Mouse (Mus musculus): Measurements from ENCODE around the gene Slc8a3.
"Not testable (repeated sequence)": the region's sequence is repeated elsewhere in the genome, so short reads cannot be mapped to it uniquely, and the experiment has no call there.

The Slc8a3 gene

DNA sequence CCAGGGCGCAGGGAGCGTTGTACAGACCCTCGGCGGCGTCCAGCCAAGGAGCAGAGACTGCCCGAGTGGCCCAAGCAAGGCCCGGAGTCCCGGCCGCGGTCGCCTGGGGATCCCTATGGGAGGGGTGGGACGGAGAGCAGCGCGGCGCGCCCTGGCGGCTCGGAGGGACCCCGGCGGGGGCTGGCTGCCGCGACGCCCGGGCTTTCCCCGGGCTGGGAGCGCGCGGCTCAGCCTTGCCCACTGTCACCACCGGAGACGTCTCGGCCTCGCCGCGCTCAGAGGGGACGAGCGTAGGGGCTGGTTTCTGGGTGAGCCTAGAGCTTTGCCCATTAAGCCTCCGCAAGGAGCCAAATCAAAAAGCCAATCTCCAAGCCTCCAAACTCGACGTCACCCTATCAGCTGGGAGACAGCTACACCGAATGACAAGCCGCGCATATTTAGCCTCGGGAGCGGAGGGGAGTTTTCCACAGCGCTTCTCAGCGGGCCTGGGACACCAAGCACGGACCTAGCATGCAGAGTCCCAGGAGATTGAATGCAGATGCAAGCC lies at the start of gene Slc8a3:
Slc8a3 (minus strand) TSS at position 306 of the 547 bp plus-strand sequence.
- DNase-seq (ENCODE audit: low spot score in 2 of 2): peak; percentile 42 to 48

DNA sequence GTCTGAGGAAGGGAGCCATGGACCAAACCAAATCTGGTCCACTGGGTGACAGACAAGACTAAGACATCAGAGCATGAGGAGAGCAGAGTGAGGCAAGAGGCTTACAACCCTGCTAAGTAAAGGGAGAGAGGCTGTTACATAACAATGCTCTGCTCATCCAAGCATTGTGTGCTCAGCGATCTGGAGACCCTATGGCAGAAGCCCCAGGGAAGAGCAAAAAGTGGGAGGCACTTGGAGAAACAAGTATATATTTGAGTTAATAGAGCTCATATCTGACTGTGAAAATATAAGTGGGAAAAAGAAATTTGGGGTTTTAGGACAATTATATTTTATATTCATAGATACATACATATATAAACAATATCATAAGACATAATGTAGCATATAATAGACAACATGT lies 46.4 kb upstream of the Slc8a3 start, which contains the start of gene Gm4787:
Gm4787 (minus strand) TSS at position 101 of the 400 bp plus-strand sequence.
- DNase-seq (ENCODE audit: low spot score in 2 of 2): not testable (repeated sequence)

DNA sequence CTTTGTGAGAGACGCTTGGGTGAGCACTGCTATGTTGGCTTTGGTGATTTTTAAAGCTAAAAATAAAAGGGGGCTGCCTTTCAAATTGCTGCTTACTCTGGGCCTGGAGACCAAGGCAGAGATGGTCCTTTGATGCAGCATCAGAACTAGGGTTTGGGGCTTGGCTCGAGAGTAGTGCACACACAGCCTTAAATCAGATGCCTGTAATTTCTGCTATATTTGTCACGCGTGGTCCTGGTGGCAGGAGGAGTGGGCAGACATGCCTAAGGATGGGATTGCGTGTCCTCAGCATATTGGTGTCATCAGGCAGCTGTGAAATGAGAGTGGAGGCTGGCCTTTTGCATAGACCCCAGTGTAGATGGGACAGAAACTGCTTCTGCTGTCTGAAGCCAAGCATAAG lies 861 bp upstream of the Slc8a3 start:
- DNase-seq (ENCODE audit: low spot score in 2 of 2): no peak

DNA sequence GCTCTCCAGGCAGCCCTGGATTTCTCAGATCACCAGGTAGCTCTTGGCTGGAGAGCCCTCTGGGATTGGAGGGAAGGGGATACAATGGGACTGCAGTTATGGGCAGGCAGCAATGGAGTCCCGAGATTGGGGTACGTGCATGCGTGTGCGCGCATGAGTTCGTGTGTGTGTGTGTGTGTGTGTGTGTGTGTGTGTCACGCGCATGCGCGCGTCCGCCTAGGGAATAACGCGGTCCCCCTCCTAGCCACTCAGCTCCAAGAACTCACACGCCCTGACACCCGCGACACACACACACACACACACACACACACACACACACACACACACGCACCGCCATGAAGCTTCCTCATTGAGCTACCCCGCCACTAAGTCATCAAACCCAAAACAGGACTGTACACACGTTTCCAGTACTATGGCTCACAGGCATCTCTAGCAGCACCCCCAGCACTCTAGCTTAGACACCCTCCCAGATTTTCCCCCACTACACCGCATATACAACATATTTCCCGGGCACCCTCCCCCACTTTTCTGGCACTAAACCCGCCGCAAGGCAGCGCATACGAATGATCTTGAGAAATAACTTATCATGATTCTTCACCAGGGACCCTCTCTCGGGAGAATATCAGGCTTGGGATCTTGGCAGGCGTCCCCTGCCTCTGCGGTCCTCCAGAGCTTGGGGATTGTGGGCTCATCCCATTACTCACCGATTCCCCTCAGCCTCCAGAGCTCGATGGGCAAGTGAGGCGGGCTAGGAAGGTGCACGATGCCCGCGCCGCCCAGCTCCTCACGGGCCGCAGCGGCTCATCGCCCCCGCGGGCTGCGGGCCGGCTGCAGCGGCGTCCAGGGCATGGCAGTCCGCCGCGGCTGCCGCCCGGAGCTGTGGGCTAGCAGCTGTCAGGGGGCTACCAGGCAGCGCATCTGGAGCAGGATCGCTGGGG lies 774 bp downstream of the Slc8a3 start:
- peak; percentile 59 to 63 for DNase-seq (ENCODE audit: low spot score in 2 of 2)

DNA sequence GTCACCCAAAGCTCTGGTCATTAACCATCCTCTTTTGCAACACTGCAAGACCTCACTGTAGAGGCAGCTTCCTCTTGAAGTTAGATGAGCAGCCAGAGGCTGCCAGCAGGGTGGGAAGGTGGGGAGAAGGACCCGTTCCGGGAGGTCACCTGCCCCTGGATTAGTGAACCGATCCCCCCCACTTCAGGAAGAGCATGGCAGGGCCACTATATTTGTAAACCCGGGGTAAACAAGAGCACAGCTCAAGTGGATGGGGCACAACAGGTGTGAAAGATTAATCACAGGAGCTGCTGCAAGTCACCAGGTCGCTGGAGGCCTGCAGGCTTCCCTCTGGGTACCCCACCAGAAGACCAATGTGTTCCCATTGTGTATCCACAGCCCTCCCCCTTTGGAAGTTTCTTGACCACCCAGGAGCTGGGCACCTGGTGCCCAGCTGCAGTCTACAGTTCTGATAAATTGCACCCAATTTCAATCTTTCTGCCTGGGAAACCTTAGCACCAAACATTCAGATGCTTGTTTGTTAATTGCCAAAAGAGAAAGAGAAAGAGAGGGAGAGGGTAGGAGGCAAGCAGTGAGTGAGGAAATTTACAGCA lies 1.8 kb downstream of the Slc8a3 start:
- no peak for DNase-seq (ENCODE audit: low spot score in 2 of 2)

DNA sequence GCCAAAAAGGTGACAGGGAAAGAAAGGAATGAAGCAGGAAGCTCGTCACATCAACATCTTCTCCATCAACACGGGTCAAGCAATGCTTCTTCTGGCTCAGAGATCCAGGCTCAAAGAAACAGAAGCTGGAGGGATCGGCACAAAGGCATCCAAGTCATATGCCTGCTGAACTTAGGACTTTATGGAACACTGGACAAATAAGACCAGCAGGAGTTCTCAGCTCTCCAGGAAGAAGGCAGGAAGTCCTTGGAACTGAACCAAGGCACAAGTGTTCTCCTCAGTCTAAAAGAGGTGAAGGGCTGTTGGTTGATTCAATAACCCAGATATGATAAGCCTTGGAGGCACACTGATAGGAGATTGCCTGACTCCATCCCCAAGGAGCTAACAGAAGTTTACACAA lies 8.0 kb downstream of the Slc8a3 start:
- no peak for DNase-seq (ENCODE audit: low spot score in 2 of 2)

DNA sequence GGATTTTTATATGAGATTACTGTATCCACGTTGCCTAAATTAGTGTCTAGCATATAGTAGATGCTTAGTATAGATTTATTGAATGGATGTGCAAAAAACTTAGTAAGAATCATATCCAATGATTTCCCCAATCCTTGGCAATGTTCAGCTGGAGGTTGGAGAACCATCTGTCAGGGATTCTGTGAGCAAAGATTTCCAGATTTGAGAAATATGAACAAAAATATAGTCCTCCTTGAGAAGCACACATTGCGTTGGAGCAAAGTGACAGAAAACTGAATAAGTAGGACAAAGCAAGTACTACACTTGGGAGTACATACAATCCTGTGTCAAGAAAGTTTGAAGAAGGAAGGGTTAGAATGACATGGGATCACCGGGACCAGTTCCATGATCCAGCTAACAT lies 8.9 kb downstream of the Slc8a3 start:
- no peak for DNase-seq (ENCODE audit: low spot score in 2 of 2)

DNA sequence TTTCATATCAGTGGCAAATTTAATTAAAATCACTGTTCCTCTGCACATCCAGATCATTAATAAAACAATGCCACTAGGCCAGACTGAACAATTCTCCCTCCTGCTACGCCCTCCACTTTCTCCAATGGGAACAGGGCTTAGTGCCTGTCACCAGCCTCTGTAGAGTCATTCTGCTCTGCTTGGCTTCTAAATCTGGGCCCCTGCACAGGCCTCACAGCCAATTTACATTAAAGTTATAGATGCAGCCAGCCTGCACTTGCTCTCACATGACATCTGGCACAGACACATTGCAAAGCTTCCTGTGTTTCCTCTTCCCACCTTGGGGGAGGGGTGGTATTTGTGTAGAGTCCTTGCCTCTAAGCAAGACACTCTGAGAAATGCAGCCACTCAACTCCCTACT lies 12.0 kb downstream of the Slc8a3 start:
- DNase-seq (ENCODE audit: low spot score in 2 of 2): no peak

DNA sequence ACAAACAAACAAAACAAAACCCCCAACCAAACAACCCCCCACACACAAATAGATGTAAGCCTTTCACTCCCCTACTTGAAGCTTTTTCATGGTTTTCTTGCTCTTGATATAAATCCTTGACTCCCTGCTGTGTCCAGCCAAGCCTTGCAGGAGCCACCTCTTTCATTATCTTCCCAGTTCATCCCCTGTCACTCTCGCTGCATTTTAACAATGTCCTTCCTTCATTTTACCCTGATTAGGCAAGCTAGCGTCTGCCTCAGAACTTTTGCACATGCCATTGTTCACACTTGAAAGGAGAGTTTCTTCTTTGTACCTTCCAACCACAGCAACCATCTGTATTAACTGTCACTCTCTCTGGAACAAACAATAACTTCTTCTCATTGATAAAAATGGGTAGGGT lies 15.2 kb downstream of the Slc8a3 start:
- no peak for DNase-seq (ENCODE audit: low spot score in 2 of 2)

DNA sequence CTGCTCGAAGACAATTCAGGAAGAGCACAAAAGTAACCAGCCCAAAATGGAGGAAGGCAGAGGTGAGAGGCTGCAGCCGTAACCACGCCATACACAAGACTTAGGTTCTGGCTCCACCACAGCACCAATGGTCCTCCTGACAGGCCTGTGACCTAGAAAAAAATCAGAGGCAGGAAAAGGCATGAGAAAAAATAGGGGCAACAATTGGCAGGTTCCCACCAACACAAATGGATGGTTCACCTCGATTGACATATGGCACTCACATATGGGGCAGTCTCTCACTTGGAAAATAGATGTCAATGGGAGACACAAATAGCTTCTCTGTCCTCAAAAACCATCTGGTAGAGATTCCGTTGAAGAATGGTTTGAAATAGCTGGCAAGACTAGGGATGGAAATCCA lies 17.0 kb downstream of the Slc8a3 start:
- DNase-seq (ENCODE audit: low spot score in 2 of 2): no peak

DNA sequence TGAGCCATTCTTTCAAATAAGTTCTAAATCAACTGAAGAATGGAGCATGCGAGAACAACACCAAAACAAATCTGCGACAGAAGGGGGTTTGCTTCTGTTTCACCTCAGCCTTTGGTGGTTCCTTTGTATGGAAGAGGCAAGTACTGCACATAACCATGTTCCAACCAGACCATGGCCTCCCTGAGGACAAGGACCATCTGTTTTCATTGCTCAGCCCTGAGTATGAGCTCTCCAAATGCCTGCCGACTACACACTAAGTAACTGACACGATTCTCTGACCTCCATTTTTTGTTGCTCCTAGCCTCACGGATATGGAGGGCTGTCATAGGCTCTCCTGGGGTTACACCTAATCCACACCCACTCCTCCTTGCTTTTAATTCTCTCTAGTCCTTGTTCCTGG lies 29.4 kb downstream of the Slc8a3 start:
- no peak for DNase-seq (ENCODE audit: low spot score in 2 of 2)

DNA sequence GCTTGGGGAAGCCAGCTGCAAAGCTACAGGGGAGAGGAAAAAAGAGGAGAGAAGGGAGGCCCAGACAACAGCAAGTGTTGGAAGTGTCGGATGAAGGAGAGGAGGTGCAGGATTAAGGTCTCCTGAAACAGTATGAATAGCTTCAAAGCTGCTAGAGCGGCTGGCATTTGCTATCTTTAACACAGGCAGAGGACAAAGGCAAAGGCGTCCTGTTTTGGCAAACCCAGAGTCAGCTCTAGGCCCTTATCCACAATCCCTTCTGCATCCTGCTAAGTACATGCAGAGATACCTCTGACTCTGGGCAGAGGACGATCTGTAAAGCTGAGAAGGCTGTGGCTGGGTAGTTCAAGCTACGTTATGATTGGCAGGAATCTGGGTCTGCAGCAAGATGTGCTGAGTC lies 38.4 kb downstream of the Slc8a3 start:
- no peak for DNase-seq (ENCODE audit: low spot score in 2 of 2)

DNA sequence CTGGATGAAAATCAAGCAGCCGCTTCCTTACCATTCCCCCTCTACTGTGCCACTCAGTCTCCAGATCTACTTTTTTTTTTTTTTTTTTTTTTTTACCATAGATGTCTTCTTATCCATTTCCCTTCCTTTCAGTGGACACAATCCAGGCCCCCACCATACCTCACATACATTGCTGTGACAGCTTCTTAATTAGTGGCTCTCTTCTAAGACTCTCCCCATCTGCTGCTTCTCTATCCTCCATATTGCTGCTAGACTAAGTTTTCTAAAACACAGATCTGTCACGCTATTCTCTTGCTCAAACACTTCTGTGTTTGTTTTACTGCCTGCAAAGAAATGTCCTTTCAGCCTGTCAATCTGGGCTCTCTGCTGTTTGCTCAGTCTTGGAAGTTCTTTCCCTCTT lies 54.9 kb downstream of the Slc8a3 start:
- DNase-seq (ENCODE audit: low spot score in 2 of 2): no peak

DNA sequence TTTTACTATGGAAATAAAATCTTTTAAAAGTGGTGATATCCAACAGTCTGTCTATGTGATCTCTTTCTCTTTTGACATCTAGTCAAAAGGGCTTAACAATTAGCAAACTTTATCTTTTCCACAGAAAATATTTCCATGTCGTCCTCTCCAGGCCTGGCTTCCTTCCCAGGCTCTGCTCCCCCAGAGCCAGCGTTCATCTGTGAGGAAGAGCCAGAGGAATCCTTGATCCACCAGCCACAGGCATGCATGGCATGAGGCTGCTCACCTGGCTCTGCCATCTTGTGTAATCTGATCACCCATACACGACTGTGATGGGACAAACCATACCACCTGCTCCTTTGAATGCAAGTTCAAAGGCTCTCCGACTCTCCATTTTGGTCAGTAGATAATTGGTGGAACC lies 58.4 kb downstream of the Slc8a3 start:
- no peak for DNase-seq (ENCODE audit: low spot score in 2 of 2)

DNA sequence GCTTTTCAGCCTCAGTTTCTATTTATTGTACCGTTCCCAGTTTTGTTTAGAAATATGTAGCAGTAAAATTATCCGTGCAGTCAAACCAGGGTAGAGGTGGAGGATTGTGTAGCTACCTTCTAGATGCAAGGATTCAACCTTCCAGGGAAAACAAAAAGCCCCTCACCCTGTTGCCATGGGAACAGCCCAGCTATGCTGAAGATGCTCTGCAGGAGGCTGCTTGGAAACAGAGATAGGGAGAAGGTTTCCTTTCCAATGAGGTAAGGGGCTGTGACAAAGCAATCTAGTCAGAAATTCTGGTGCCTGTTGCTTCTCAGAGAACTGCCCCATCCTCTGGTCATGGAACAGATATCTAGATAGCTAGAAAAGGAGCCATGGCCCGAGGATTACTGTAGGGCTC lies 59.6 kb downstream of the Slc8a3 start:
- DNase-seq (ENCODE audit: low spot score in 2 of 2): peak in 1 of 2 experiments; percentile 4

DNA sequence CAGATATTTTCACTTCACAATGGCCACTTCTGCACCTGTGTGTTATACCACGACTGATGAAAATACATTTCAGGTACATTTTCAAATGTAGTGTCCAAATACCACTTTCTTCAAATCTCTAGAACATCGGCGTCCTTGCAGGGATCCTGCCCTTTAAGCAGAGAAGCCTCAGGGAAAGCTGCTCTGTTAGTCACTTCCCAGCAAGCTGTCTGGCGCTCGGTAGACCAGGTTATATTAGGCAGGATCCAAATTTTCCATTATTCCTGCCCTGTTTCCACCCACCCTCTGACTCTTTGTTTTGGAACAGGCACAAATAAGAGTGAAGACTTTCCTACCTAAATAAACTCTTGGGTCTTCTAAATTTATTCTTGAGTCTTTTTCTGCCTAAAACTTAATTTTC lies 63.7 kb downstream of the Slc8a3 start:
- DNase-seq (ENCODE audit: low spot score in 2 of 2): no peak

DNA sequence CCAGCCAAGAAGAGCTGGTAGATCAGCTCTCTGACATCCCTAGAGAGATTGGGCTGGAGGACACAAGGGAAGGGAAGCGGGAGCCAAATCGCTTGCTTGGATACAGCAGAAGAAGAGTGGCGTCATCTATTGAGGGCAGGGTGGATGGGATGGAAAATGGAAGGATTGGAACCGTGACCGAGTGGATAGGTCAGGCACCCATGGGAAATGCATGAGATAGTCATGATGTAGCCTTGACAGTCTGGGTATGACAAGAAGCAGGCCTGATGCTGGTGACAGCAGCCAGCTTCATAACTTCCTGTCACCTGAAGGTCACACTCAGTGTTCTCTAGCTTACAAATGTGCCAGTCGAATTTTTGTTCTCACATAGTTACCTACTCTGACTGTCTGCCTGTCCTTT lies 70.2 kb downstream of the Slc8a3 start:
- DNase-seq (ENCODE audit: low spot score in 2 of 2): no peak

DNA sequence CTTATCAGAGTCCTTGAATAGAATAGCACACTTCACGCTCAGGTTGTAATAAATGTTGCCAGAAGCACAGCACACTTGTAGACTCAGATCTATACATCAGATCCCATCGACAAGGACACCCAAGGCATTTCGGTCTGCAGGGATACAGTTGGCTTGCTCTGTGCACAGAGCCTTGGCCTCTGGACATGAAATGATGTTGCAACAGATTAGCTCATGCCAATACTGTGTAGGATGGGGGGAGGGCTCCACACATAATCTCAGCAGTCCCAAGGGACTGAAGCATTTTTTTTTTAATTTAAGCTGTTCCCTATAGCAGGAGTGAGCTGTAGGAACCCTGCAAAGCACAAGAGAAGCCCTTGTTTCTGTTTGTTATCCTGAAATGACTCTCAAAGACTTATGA lies 74.8 kb downstream of the Slc8a3 start:
- no peak for DNase-seq (ENCODE audit: low spot score in 2 of 2)

DNA sequence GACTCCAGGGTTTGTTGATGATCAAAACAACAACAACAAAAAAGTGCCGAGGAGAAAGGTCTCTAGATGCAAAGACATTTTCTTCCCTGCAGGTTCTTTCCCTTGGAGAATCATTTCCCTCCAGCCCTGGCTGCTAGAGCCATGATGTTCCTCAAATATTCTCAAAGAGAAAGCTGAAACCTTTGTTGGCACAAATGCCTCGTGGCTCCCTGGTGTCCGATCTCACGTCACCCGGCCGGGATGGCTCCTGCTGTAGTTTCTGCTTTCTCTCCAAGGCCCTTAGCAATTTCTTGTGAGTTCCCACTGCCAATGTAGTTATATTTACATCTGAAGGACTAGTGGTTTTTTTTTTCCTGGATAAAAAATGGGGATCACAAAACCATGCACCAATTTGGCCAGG lies 87.6 kb downstream of the Slc8a3 start:
- DNase-seq (ENCODE audit: low spot score in 2 of 2): no peak

DNA sequence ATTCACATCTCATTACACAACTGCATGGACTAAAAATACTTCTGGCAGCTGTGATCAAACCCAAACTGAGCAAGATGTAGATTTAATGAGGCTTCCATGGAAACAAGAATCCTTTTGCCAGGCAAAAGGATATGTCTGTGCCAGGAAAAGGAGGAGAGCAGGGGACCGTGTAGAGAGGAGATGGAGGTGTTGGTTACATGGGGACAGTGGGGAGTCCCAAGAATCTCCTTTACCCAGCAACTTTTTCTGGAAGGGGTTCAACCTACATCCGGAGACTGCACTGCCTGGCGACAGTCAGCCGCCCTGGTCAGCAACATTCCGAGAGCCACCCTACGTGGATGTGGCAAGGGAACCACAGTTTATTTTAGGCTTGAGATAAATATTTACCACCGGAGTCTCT lies 88.0 kb downstream of the Slc8a3 start:
- DNase-seq (ENCODE audit: low spot score in 2 of 2): no peak

DNA sequence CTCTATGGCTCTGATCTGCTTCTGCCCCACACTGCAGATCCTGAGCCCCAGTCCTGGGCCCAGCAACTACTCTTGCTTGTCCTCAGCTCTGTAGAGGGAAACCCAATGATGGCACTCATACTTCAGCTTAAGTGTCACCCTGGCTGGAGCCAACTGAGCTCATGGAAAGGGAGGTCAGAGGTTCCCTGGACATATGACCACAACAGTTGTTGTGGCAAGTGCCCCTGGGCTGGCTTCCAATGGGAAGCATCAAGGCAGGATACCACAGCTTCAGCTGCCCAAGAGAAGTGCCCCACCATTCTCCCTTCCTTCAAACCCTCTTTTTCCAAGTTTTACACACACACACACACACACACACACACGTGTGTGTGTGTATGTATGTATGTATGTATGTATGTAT lies 88.5 kb downstream of the Slc8a3 start:
- DNase-seq (ENCODE audit: low spot score in 2 of 2): no peak

DNA sequence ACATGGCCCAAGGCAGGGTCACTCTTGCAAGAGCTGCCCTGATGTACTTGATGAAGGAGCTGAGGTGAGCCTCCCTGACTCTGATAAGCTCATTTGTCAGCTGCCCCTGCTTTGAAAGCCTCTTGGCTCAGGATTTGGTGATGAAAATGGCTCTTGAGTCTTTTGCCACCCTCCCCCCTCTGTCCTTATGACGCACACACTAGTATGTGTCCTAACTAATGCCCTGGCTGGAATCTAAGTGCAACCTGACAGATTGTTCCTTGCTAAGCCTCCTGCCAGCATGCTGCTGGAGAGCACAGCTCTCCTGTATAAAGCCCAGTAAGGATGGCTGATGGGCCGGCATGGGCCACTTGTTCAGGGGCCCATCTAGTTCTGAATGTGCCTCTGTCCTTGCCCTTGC lies 91.3 kb downstream of the Slc8a3 start:
- DNase-seq (ENCODE audit: low spot score in 2 of 2): no peak

DNA sequence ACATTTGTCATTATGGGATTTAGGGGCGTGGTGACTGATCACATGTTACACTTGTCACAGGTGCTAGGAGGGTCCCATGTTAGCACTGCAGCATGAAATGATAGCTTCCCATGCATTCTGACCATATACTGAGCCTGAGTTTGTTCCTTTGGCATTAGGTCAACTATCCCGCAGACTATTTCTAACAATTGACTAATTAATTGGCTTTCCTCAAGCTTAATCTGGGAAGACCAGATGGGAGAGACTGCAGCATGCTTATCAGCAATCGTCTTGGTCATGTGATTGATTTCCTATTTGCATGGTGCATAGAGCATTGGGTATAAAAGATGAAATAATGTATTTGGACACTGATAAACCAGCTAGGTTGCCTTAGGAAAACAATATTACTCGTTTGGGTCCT lies 91.9 kb downstream of the Slc8a3 start:
- no peak for DNase-seq (ENCODE audit: low spot score in 2 of 2)

All from cerebellum, postnatal 4 days (tissue).